Mouse (Mus musculus) heart, postnatal 0 days (tissue): ENCODE measurements around the gene Slc11a2.

Experiments
- CTCF ChIP-seq: IDR thresholded peaks from 2 replicates; pipeline ENCODE4 v1.5.1; 2016; ENCODE audit warnings: antibody characterized with exemption, control low read depth, low read depth
- EP300 ChIP-seq: IDR thresholded peaks from 2 replicates; pipeline ENCODE4 v1.6.1; 2016; ENCODE audit warnings: antibody characterized with exemption, low read depth

- TF ChIP-seq CTCF (no peak), EP300 (no peak)
Observed at GRCm38 (mm10) chr15:100391066-100391465, 33.8 kb downstream of the Slc11a2 start.
